Mouse (Mus musculus): ENCODE measurements around the gene Insig1. TPM values are rescaled to one million over a fixed set of nuclear protein-coding genes. Genes with fewer than 3 reads are reported as not detected.

Insig1 gene
- polyA plus RNA-seq (2012; ENCODE audit: low replicate concordance) = 21.8 and 35.0 TPM in 2 replicates

DNA sequence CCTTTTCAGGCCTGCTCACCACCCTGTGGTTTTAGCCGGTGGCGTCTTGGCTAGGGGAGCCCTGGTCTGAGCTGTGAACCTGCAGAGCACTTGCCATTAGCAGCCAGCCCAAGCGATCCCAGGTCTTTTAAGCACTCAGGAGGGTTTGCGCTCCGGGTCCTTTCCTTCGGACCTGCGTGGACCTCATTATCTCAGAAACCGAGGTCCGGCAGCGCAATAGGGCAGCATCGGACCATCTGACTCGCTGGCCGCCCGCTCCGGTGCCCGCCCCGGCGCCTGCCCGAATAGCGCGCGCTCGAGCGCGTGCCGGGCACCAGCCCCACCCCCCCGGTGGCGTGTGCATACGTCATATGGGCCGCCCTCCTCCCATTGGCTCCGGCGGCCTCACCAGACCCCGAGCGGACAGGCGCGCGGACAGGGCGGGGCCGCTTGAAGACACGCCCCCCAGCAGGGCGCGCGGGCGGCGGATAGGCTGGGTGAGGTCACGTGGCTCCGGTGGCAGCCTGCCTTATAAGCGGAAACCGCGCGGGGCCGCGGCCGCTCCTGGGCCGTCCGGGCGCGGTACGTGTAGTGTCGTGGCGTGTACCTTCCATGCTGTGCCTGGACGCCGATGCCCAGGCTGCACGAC, at the start of gene Insig1:
TSS of gene Insig1 (plus strand) at position 536 of the 628 bp plus-strand sequence.

Other genes with a start within 250 kb of the Insig1 start
- gene Htr5a, start 229.2 kb upstream of the Insig1 start, polyA plus RNA-seq (2012; ENCODE audit: low replicate concordance) = not detected in 2 replicates
- gene En2, start 94.3 kb downstream of the Insig1 start, polyA plus RNA-seq (2012; ENCODE audit: low replicate concordance) = 0.03 TPM in 1 of 2 replicates, not detected in the other
- not detected in 2 replicates for gene Cnpy1, start 174.4 kb downstream of the Insig1 start, polyA plus RNA-seq (2012; ENCODE audit: low replicate concordance)
- 45.1 and 77.5 TPM in 2 replicates for gene Rbm33, start 245.8 kb downstream of the Insig1 start, polyA plus RNA-seq (2012; ENCODE audit: low replicate concordance)

All from hematopoietic multipotent progenitor cell, adult 10-12 weeks (in vitro differentiated cells).